Comparison of ENCODE assay signal across 8 mouse cellular contexts in genomic region chr1:86303063-86303872, GRCm38 (mm10). TPM values are rescaled to one million over a fixed set of nuclear protein-coding genes. Genes with fewer than 3 reads are reported as not detected.
A peak's percentile ranks its signal among the peaks of the same experiment; 100 is the strongest.
DNase-seq lines count a peak whose midpoint lies in the region; ATAC-seq and TF ChIP-seq lines count a peak whose summit lies in the region.

No protein-coding gene starts in this region.

- peak overlapping the region; percentile 87 for H3K4me2 ChIP-seq in CH12.LX (ENCODE audit: insufficient read depth, low read depth, poor library complexity, severe bottlenecking)
- H3K4me2 ChIP-seq in embryonic facial prominence, embryonic 14.5 days (ENCODE audit: low read depth, low read length): peak overlapping the region; percentile 99
- H3K4me2 ChIP-seq in lung, embryonic 15.5 days: peak overlapping the region; percentile 97

- peak overlapping the region in 1 of 3 experiments; percentile 23 for H3K4me3 ChIP-seq in CH12.LX (replicated peaks in 1 of 3; ENCODE audit: low read depth in 2 of 3, low read length in 2 of 3, poor library complexity in 1 of 3)
- peak overlapping the region; percentile 68 for H3K4me3 ChIP-seq in embryonic facial prominence, embryonic 14.5 days (ENCODE audit: low read depth, low read length)
- H3K4me3 ChIP-seq in lung, embryonic 15.5 days: peak overlapping the region; percentile 60

- no peak overlapping the region for H3K9ac ChIP-seq in CH12.LX (ENCODE audit: insufficient read depth, low read depth)
- H3K9ac ChIP-seq in embryonic facial prominence, embryonic 14.5 days (ENCODE audit: low read depth, low read length): peak overlapping the region; percentile 64
- peak overlapping the region; percentile 51 for H3K9ac ChIP-seq in lung, embryonic 15.5 days

- no peak for TF ChIP-seq POLR2A in CH12.LX (IDR thresholded peaks at IDR 0.05; ENCODE audit: low read depth, low read length)

- no peak for DNase-seq in CH12.LX (ENCODE audit: extremely low read depth)
- DNase-seq in adrenal gland, postnatal 36 days: peak; percentile 41 to 59
- DNase-seq in embryonic facial prominence, embryonic 14.5 days (ENCODE audit: low spot score): peak; percentile 78
- DNase-seq in heart, postnatal 25 days (ENCODE audit: low spot score): peak; percentile 37
- DNase-seq in large intestine, adult 2 months (ENCODE audit: low read depth, low spot score): peak; percentile 61
- peak; percentile 50 for DNase-seq in ovary, postnatal 10 days (ENCODE audit: low spot score)
- DNase-seq in urinary bladder, postnatal 4 days (ENCODE audit: low spot score in 2 of 2): peak; percentile 74 to 79

- no peak overlapping the region for H3K27ac ChIP-seq in CH12.LX (ENCODE audit: insufficient read depth, low read depth)
- H3K27ac ChIP-seq in embryonic facial prominence, embryonic 14.5 days (replicated peaks; ENCODE audit: low read depth, low read length): no peak overlapping the region
- H3K27ac ChIP-seq in lung, embryonic 15.5 days: 0 out of 2 replicates have a peak overlapping the region, but pooled peaks have one; percentile 18

- no peak for TF ChIP-seq RAD21 in CH12.LX (IDR thresholded peaks at IDR 0.05; ENCODE audit: low read depth, low read length)

- peaks cover 16 to 20% of the 10 kb centered on the region in 2 experiments for H3K4me1 ChIP-seq in CH12.LX (ENCODE audit: control insufficient read depth in 1 of 2, insufficient read depth in 2 of 2)
- H3K4me1 ChIP-seq in embryonic facial prominence, embryonic 14.5 days (ENCODE audit: control insufficient read depth, insufficient read depth, low read length): peaks cover 7% of the 10 kb centered on the region; the same call in 1 of the 2 replicates
- H3K4me1 ChIP-seq in lung, embryonic 15.5 days: peaks cover 23% of the 10 kb centered on the region

- no peaks in the 10 kb centered on the region for H3K9me3 ChIP-seq in CH12.LX (replicated peaks; ENCODE audit: low read length)
- H3K9me3 ChIP-seq in embryonic facial prominence, embryonic 14.5 days (ENCODE audit: control insufficient read depth, low read length): no peaks in the 10 kb centered on the region
- no peaks in the 10 kb centered on the region for H3K9me3 ChIP-seq in lung, embryonic 15.5 days

- peak; percentile 88 for ATAC-seq in embryonic facial prominence, embryonic 14.5 days (ENCODE audit: low read depth)
- peak; percentile 84 for ATAC-seq in lung, embryonic 15.5 days (ENCODE audit: borderline replicate concordance, extremely low read depth, low FRiP score, low TSS enrichment)

- no peaks in the 10 kb centered on the region for H3K79me2 ChIP-seq in CH12.LX (replicated peaks; ENCODE audit: control insufficient read depth, extremely low read depth, insufficient read depth, poor library complexity, severe bottlenecking)

- H3K36me3 ChIP-seq in CH12.LX (replicated peaks in 1 of 2; ENCODE audit: control insufficient read depth in 1 of 2, insufficient read depth in 1 of 2, low read length in 1 of 2): no peaks in the 10 kb centered on the region
- H3K36me3 ChIP-seq in embryonic facial prominence, embryonic 14.5 days (ENCODE audit: control insufficient read depth, insufficient read depth, low read length): no peaks in the 10 kb centered on the region
- no peaks in the 10 kb centered on the region for H3K36me3 ChIP-seq in lung, embryonic 15.5 days

- TF ChIP-seq EP300 in CH12.LX (IDR thresholded peaks at IDR 0.05; ENCODE audit: low read length): no peak

- H3K27me3 ChIP-seq in CH12.LX (replicated peaks): no peaks in the 10 kb centered on the region
- H3K27me3 ChIP-seq in embryonic facial prominence, embryonic 14.5 days (replicated peaks; ENCODE audit: control insufficient read depth, insufficient read depth, low read length): peaks cover 12% of the 10 kb centered on the region
- H3K27me3 ChIP-seq in lung, embryonic 15.5 days: peaks cover 10% of the 10 kb centered on the region; the same call in 1 of the 2 replicates

- no peak for TF ChIP-seq CTCF in CH12.LX (conservative IDR thresholded peaks at IDR 0.05 in 1 of 2, IDR thresholded peaks at IDR 0.05 in 1 of 2; ENCODE audit: low read depth in 2 of 2, low read length in 2 of 2)

- in situ Hi-C loops in CH12.LX (cut with MboI; ENCODE audit: low pct_ligation_motif_present, low pct_unique_long_range_greater_than_20kb, low sequenced_read_pairs): no loop called here

- dilution Hi-C loops in CH12.LX (cut with MboI; ENCODE audit: extremely low pct_ligation_motif_present, extremely low pct_unique_long_range_greater_than_20kb, low sequenced_read_pairs): no loop called here

- 0% methylated on average over 43 of the region's 65 CpGs for WGBS in embryonic facial prominence, embryonic 14.5 days
- under 1% methylated on average over 65 of the region's 65 CpGs for WGBS in large intestine, adult 2 months
- under 1% methylated on average over 63 of the region's 65 CpGs for WGBS in lung, embryonic 15.5 days

- intact Hi-C loops in heart, postnatal 25 days (cut with DNase I): no loop called here

TF ChIP-seq in CH12.LX, 34 proteins besides CTCF, POLR2A, EP300 and RAD21:
- no peak for TF ChIP-seq PAX5 (IDR thresholded peaks at IDR 0.05; ENCODE audit: low read length)
- peak; percentile 63; the same call in 1 of the 2 replicates for TF ChIP-seq MAX (IDR thresholded peaks at IDR 0.05; ENCODE audit: low read length)

RNA-seq across cellular contexts. Expression of gene B3gnt7, which starts 0.6 kb away (rescaled TPM):
- total RNA-seq in CH12.LX (2012; rRNA removed): 0.08 and 0.17 TPM in 2 replicates
- total RNA-seq in CH12.LX (2014; rRNA removed): not detected in 2 replicates
- not detected in 2 replicates for polyA plus RNA-seq in CH12.LX (2012; ENCODE audit: insufficient read length, low read depth)
- under 1 TPM; 0.13 to 0.17 TPM for total RNA-seq in adrenal gland, postnatal 36 days (2021)
- 4.9 and 5.7 TPM in 2 replicates for polyA plus RNA-seq in embryonic facial prominence, embryonic 14.5 days (2014; fragmentation: Nextera tagmentation; extraction: Ambion mirVana)
- under 1 TPM; 0.21 to 0.28 TPM for total RNA-seq in heart, postnatal 25 days (2021)
- 89.1 and 133 TPM in 2 replicates for polyA plus RNA-seq in large intestine, adult 2 months (2012; rRNA removed)
- polyA plus RNA-seq in lung, embryonic 15.5 days (2015; fragmentation: Nextera tagmentation; extraction: Ambion mirVana): 4.5 and 5.6 TPM in 2 replicates

RNA-seq across cellular contexts. Expression of gene Ncl, which starts 55.9 kb away (rescaled TPM):
- total RNA-seq in CH12.LX (2012; rRNA removed) (359 and 490 TPM in 2 replicates), CH12.LX (2014; rRNA removed) (176 and 184 TPM in 2 replicates)
- polyA plus RNA-seq in CH12.LX (2012; ENCODE audit: insufficient read length, low read depth): 2,617 and 2,771 TPM in 2 replicates
- 100 to 1,000 TPM; 222 to 234 TPM for total RNA-seq in adrenal gland, postnatal 36 days (2021)
- polyA plus RNA-seq in embryonic facial prominence, embryonic 14.5 days (2014; fragmentation: Nextera tagmentation; extraction: Ambion mirVana): 285 and 297 TPM in 2 replicates
- 100 to 1,000 TPM; 102 to 113 TPM for total RNA-seq in heart, postnatal 25 days (2021)
- 4.9 and 6.1 TPM in 2 replicates for polyA plus RNA-seq in large intestine, adult 2 months (2012; rRNA removed)
- polyA plus RNA-seq in lung, embryonic 15.5 days (2015; fragmentation: Nextera tagmentation; extraction: Ambion mirVana): 342 and 365 TPM in 2 replicates

Comparison
In these comparisons a context has a peak if more than half of its experiments do, and no peak if none do; other contexts are left out.
1. RNA of gene B3gnt7, which starts 0.6 kb away (polyA plus RNA-seq): 89.1 to 133 TPM in large intestine, adult 2 months; 4.5 to 5.6 TPM in lung, embryonic 15.5 days, 4.9 to 5.7 TPM in embryonic facial prominence, embryonic 14.5 days and not detected in CH12.LX; every median in the first group is over 10 times any median in the second.
2. RNA of gene Ncl, which starts 55.9 kb away (polyA plus RNA-seq): 2,617 to 2,771 TPM in CH12.LX, 342 to 365 TPM in lung, embryonic 15.5 days and 285 to 297 TPM in embryonic facial prominence, embryonic 14.5 days; 4.9 to 6.1 TPM in large intestine, adult 2 months; every median in the first group is over 10 times any median in the second.
3. Peak in every context shown above with its lines, with median percentiles within 50 percentile points of each other: H3K4me2 ChIP-seq.